Mouse (Mus musculus) liver, embryonic 14.5 days (tissue): ENCODE measurements around the gene Fbxl17.

ENCODE experiments used
- CTCF ChIP-seq: IDR thresholded peaks from 2 replicates; pipeline ENCODE4 v1.5.1; 2016; ENCODE audit warnings: antibody characterized with exemption, low read depth, control low read depth
- EP300 ChIP-seq: IDR thresholded peaks from 2 replicates; pipeline ENCODE4 v1.6.1; 2016; ENCODE audit warnings: antibody characterized with exemption, low read depth

- TF ChIP-seq EP300 (no peak), CTCF (no peak)
Observed at GRCm38 (mm10) chr17:63092774-63093173, 407.0 kb downstream of the Fbxl17 start.
